Mouse (Mus musculus): Measurements from ENCODE around the gene Irf7.

GRCm38 (mm10) chr7:141230570-141230969, 35.7 kb downstream of the Irf7 start:
- TF ChIP-seq CTCF (conservative IDR thresholded peaks at IDR 0.05 in 1 of 2, IDR thresholded peaks at IDR 0.05 in 1 of 2; ENCODE audit: low read depth in 2 of 2, low read length in 2 of 2) (no peak), POLR2A (IDR thresholded peaks at IDR 0.05; ENCODE audit: low read depth, low read length) (no peak), ZKSCAN1 (IDR thresholded peaks at IDR 0.05; ENCODE audit: borderline replicate concordance, low read depth, low read length) (no peak), IRF4 (IDR thresholded peaks at IDR 0.05; ENCODE audit: low read depth, low read length) (no peak), TCF12 (IDR thresholded peaks at IDR 0.05; ENCODE audit: low read depth, low read length) (no peak), POLR2AphosphoS2 (IDR thresholded peaks at IDR 0.05; ENCODE audit: low read depth, low read length) (no peak)
